Mouse (Mus musculus): ENCODE results near the gene Wsb1. TPM values are rescaled to one million over a fixed set of nuclear protein-coding genes. Genes with fewer than 3 reads are reported as not detected.

Wsb1 gene
- total RNA-seq, 2 experiments from 2014 or later: 83.0 to 101 TPM

DNA sequence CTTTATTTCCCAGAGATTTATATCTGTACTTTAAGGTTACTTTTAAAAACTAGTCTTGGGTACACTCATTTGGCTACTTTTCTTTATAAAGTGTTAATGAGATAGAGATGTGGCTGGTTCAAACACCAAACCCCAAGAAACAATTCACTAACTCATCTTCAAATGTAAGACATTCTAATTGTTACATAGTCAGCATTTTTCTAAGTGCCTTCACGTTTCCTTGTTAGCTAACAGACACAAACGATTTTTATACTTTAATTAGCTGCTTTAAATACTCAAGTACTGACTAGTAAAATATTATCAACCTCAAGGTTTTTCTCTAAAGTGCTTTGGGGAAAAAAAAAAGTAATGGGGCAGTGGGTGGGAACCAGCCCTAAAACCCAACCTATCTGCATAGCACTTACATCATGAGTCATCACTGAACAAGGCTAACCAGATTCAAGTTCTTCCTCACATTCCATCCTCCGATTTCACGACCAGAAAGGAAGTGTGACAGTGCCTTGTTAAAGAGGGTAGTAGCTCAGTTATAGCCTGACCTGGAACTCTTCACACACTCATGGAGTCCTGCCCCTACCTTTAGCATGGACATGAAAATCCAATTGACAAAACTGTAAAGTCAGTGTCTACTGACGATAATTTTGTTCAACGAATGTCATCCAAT is 1.5 kb downstream of the Wsb1 start:
- H3K27ac ChIP-seq: no peak overlapping the region; the same call in 1 of the 2 replicates
- no peak for DNase-seq (ENCODE audit: low spot score in 2 of 2)
- TF ChIP-seq CTCF (conservative IDR thresholded peaks at IDR 0.05): no peak
- peak overlapping the region; percentile 76 for H3K4me3 ChIP-seq

DNA sequence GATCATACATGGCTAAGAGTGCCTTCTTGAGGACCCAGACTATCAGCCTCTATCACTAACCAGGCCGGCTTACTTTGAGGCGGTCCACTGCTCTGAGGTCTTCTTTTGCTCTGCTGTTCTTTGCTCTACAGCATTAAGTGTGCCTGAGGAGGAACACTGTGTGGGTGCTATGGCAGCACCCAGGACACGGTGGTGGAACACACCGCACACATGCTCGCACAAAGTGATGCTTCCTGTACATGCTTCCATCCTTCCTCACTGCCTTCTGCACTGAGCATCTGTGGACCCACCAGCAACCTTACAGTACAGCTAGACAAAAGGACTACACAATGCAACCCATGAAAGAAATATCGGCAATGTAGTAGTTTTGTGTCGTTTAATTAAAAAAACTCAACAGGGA is 15.4 kb downstream of the Wsb1 start:
- DNase-seq (ENCODE audit: low spot score in 2 of 2): no peak
- no peak for TF ChIP-seq CTCF (conservative IDR thresholded peaks at IDR 0.05)
- no peak overlapping the region for H3K4me3 ChIP-seq
- H3K27ac ChIP-seq: peak overlapping the region; percentile 40

GRCm38 (mm10) chr11:79238398-79238752 is 16.1 kb downstream of the Wsb1 start:
- Histone ChIP-seq H3K27ac (peak overlapping the region; percentile 40), H3K4me3 (no peak overlapping the region)
- TF ChIP-seq CTCF (conservative IDR thresholded peaks at IDR 0.05): no peak
- no peak for DNase-seq (ENCODE audit: low spot score in 2 of 2)

DNA sequence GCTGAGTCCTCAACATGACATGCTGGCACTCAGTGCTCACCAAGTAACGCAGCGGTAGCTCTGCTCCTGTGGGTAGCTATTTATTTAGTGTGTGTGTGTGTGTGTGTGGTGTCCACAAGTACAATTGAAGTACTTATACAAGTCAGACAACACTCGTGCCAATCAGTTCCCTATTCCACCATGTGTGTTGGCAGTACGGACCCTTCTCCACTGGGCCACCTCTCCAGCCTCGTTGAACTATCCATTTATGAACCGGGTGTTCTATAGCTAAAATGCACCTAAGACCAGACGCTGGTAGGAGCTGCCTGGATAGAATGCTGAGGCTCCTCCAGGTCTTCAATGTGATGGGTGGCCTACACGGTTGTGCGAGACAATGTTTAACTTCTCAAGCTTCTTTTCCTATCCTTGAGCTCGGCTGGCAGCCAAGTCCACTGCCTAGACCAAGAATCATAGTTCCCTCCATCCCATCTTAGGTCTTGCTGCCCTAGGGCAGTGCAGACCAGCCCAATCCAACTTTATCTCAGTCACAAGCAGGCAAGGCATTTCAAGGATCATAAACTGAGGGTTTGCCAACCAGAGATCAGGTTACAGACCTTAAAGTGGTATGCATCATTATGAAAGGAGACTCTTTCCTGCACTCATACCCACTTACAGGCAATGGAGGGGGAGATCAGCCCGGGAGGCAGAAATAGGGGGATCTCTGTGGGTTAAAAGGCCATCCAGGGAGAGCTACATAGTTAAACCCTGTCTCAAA is 16.6 kb downstream of the Wsb1 start:
- peak overlapping the region; percentile 40 for H3K27ac ChIP-seq
- H3K4me3 ChIP-seq: no peak overlapping the region
- TF ChIP-seq CTCF (conservative IDR thresholded peaks at IDR 0.05): no peak
- no peak for DNase-seq (ENCODE audit: low spot score in 2 of 2)

DNA sequence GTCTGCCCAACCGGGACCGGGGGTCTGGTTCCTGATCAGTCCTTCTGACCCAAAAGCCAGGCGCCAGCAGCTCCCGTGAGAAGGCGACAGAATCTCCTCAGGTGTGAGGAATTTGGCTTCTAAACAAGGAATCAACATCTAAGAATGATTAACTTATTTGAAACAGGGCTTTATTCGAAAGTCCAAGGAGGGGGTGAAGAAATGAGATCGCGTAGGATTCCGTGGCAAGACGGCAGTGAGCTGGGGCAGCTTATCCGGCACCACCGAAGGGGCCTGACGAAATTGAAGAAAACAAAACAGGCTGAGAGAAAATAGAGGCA is 24.3 kb downstream of the Wsb1 start:
- DNase-seq (ENCODE audit: low spot score in 2 of 2): no peak
- TF ChIP-seq CTCF (conservative IDR thresholded peaks at IDR 0.05): no peak
- Histone ChIP-seq H3K4me3 (no peak overlapping the region), H3K27ac (no peak overlapping the region)

DNA sequence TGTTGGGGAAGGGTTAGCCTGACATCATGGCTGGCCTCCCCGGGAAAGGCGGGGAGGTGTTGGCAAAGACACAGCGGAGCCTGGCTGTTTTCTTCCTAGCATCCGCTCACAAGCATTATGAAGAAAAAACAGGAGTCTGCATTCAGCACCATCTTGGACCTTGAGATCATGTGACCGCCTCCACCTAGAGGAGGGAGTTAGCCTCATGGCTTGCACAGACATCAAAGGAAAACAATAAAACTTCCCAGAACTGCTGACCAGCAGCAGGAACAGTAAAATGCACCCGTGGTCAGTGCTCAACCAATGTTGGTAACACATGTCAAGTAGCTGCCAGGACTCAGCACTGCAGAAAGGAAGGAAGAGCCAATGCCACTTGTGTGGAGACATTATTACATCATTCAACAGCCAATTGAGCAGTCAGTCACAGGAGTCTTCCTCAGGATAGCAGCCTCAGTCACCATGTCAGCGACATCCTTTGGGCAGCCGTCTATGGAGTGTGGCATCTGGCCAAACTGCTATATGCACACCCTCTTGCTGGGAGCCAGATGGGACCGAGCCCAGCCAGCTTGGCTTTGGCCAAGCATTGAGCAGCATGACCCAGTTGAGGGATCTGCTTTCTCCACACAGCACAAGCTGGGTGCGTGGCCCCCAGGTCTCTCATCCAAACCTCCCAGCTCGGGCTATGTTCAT is 24.8 kb downstream of the Wsb1 start:
- Histone ChIP-seq H3K4me3 (no peak overlapping the region), H3K27ac (no peak overlapping the region)
- no peak for DNase-seq (ENCODE audit: low spot score in 2 of 2)
- TF ChIP-seq CTCF (conservative IDR thresholded peaks at IDR 0.05): no peak

- Histone ChIP-seq H3K27ac (no peak overlapping the region), H3K4me3 (no peak overlapping the region)
- no peak for DNase-seq (ENCODE audit: low spot score in 2 of 2)
- TF ChIP-seq CTCF (conservative IDR thresholded peaks at IDR 0.05): no peak
Observed at GRCm38 (mm10) chr11:79229057-79229504, 25.4 kb downstream of the Wsb1 start.

DNA sequence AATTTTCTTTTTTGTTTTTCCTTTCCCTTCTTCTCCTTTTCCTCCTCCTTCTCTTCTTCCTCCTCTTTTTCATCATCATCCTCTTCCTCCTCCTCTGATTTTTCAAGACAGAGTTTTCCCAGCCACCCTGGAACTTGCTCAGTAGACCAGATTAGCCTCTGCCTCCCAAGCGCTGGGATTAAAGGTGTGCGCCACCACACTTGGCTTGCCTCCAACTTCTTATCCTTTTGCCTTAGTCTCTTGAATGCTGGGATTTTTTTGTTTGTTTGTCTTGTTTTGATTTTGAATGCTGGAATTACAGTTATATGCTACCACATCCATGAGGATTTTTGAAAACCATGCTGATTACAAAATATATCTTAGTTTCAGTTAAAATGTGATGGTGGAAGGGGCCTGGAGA is 26.4 kb downstream of the Wsb1 start:
- no peak for DNase-seq (ENCODE audit: low spot score in 2 of 2)
- no peak for TF ChIP-seq CTCF (conservative IDR thresholded peaks at IDR 0.05)
- no peak overlapping the region for H3K27ac ChIP-seq
- H3K4me3 ChIP-seq: no peak overlapping the region

DNA sequence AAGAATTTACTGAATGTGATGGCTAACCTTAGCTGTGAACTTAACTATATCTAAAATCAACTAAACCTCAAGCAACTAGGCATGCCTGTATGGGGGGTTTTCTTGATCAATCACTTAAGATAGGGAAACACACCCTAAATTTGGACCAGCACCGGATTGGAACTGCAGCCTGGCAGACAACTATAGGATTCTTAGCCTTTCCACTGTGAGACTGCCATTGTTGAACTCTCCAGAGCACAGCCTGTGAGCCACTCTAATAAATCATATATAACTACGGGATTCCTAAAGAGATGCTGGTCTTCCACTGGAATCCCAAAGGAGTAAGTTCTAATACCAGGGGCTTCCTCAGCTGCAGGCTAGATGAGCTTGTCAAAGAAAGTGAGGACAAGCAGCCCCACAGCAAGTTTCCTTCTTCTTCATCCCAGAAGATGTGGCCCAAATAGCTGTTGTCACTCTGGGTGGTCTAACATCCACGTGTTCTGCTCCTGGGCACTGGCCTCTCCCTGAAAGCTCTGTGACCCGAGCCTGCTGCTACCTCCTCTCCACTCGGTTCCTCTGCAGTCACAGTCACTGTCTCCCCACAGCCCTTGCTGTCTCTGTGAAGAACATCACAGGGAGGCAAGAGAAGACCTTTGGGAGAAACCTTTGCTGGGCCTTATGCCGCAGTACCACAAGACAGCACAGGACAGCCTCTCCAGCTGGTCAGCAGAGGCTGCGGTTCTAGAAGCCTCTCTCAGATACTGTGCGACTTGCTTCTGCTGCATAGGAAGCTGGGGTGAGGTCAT is 28.9 kb downstream of the Wsb1 start:
- Histone ChIP-seq H3K27ac (no peak overlapping the region; the same call in 1 of the 2 replicates), H3K4me3 (no peak overlapping the region)
- TF ChIP-seq CTCF (conservative IDR thresholded peaks at IDR 0.05): no peak
- DNase-seq (ENCODE audit: low spot score in 2 of 2): no peak

DNA sequence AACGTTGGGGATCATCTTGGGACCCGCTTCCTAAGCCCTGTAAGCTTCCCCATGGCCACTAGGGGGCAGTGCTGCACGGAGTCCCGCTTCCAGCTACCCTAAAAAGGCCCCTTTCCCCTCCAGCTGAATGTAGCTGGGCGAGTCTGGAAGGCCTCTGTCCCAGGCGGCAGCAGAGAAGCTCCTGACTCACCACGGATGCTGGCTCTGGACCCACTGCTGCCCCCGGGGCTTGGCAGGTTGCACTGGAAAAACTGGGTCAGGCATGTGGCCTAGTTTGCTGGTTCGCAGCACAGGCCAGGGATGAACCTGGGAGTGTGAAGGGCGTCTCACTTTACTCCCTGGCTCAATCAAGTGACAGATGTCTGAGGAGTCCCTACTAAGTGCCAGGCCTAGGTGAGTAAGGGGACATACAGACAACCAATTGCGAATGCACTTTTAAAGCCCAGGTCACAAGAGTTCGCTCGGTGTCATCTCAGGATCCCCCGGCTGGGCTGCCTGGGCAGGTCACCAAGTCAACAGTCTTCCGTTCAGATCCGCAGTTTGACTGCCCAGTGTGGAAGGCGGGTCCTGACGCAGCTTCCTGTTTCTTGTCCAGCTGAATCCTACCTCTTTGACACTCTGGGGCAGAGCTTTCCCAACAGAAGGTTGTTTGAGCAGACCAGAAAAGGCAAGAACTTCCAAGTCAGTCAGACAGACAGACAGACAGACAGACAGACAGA is 29.8 kb downstream of the Wsb1 start:
- peak; percentile 96 for TF ChIP-seq CTCF (conservative IDR thresholded peaks at IDR 0.05)
- peak overlapping the region; percentile 77 for H3K27ac ChIP-seq
- peak; percentile 77 to 84 for DNase-seq (ENCODE audit: low spot score in 2 of 2)

GRCm38 (mm10) chr11:79223420-79223819 is 31.1 kb downstream of the Wsb1 start:
- no peak overlapping the region for H3K4me3 ChIP-seq
- no peak for DNase-seq (ENCODE audit: low spot score in 2 of 2)
- TF ChIP-seq CTCF (conservative IDR thresholded peaks at IDR 0.05): no peak
- no peak overlapping the region for H3K27ac ChIP-seq

More for the DNA sequence above, 29.8 kb downstream of the Wsb1 start:
- no peak overlapping the region for H3K4me3 ChIP-seq

- TF ChIP-seq CTCF (conservative IDR thresholded peaks at IDR 0.05): no peak
- Histone ChIP-seq H3K27ac (no peak overlapping the region), H3K4me3 (no peak overlapping the region)
- no peak for DNase-seq (ENCODE audit: low spot score in 2 of 2)
Observed at GRCm38 (mm10) chr11:79222661-79223060, 31.8 kb downstream of the Wsb1 start.

Measured in layer of hippocampus, adult 2 months (tissue).